Mouse (Mus musculus): ENCODE measurements around the gene Ppp4r3b. TPM values are rescaled to one million over a fixed set of nuclear protein-coding genes. Genes with fewer than 3 reads are reported as not detected.

The Ppp4r3b gene
- total and polyA plus RNA-seq, 3 experiments, result 58.9 to 145 (median 95.7) TPM

GRCm38 (mm10) chr11:29241961-29242360, 69.3 kb downstream of the Ppp4r3b start:
- peaks cover 2 to 7% of the 10 kb centered on the region in 2 experiments; a peak in 3 of 4 replicates for H3K4me1 ChIP-seq (ENCODE audit: control insufficient read depth in 1 of 2, insufficient read depth in 2 of 2, low read length in 2 of 2)
- H3K27me3 ChIP-seq (ENCODE audit: control insufficient read depth in 1 of 2, insufficient read depth in 2 of 2, low read length in 2 of 2), result no peaks in the 10 kb centered on the region
- no peak overlapping the region for H3K9ac ChIP-seq (ENCODE audit: control insufficient read depth, low read depth, low read length, poor library complexity, severe bottlenecking)
- peaks cover 0 to 23% of the 10 kb centered on the region in 2 experiments for H3K36me3 ChIP-seq (ENCODE audit: control insufficient read depth in 1 of 2, insufficient read depth in 2 of 2, low read length in 2 of 2)
- H3K4me3 ChIP-seq (ENCODE audit: control insufficient read depth in 1 of 2, insufficient read depth in 1 of 2, low read depth in 2 of 2, low read length in 2 of 2), result no peak overlapping the region
- TF ChIP-seq ZC3H11A (IDR thresholded peaks at IDR 0.05; ENCODE audit: low read depth, low read length), result no peak
- no peak overlapping the region for H3K27ac ChIP-seq (ENCODE audit: control insufficient read depth, low read depth, low read length)
- peaks cover 3% of the 10 kb centered on the region; the same call in 1 of the 2 replicates for H3K79me2 ChIP-seq (ENCODE audit: control insufficient read depth, insufficient read depth, low read length, poor library complexity)
- no peak for DNase-seq (ENCODE audit: low read depth, low spot score)
- no peaks in the 10 kb centered on the region for H3K9me3 ChIP-seq (replicated peaks; ENCODE audit: insufficient read depth, low read length)

GRCm38 (mm10) chr11:29245988-29246387, 73.3 kb downstream of the Ppp4r3b start:
- H3K9me3 ChIP-seq (replicated peaks; ENCODE audit: insufficient read depth, low read length), result no peaks in the 10 kb centered on the region
- no peaks in the 10 kb centered on the region for H3K27me3 ChIP-seq (ENCODE audit: control insufficient read depth in 1 of 2, insufficient read depth in 2 of 2, low read length in 2 of 2)
- H3K79me2 ChIP-seq (ENCODE audit: control insufficient read depth, insufficient read depth, low read length, poor library complexity), result peaks cover 4% of the 10 kb centered on the region; the same call in 1 of the 2 replicates
- peak overlapping the region; percentile 93 to 96 for H3K4me3 ChIP-seq (ENCODE audit: control insufficient read depth in 1 of 2, insufficient read depth in 1 of 2, low read depth in 2 of 2, low read length in 2 of 2)
- H3K9ac ChIP-seq (ENCODE audit: control insufficient read depth, low read depth, low read length, poor library complexity, severe bottlenecking), result peak overlapping the region; percentile 74
- DNase-seq (ENCODE audit: low read depth, low spot score), result peak; percentile 31
- H3K36me3 ChIP-seq (ENCODE audit: control insufficient read depth in 1 of 2, insufficient read depth in 2 of 2, low read length in 2 of 2), result peaks cover 0 to 25% of the 10 kb centered on the region in 2 experiments; a peak in 3 of 4 replicates
- H3K4me1 ChIP-seq (ENCODE audit: control insufficient read depth in 1 of 2, insufficient read depth in 2 of 2, low read length in 2 of 2), result peaks cover 5 to 7% of the 10 kb centered on the region in 2 experiments; a peak in 2 of 4 replicates
- TF ChIP-seq POLR2AphosphoS5 (IDR thresholded peaks at IDR 0.05; ENCODE audit: borderline replicate concordance, low read depth, low read length) (no peak), TBP (IDR thresholded peaks at IDR 0.05; ENCODE audit: low read depth, low read length) (no peak)
- H3K27ac ChIP-seq (ENCODE audit: control insufficient read depth, low read depth, low read length), result no peak overlapping the region

GRCm38 (mm10) chr11:29246883-29247650, 74.4 kb downstream of the Ppp4r3b start, which contains the start of gene Cfap36:
Cfap36 (minus strand) TSS chr11:29247409.
- Histone ChIP-seq H3K27ac (ENCODE audit: control insufficient read depth, low read depth, low read length) (peak within 1 kb of the TSS; percentile 38), H3K79me2 (ENCODE audit: control insufficient read depth, insufficient read depth, low read length, poor library complexity) (peaks cover 4% of the 10 kb centered on the region; the same call in 1 of the 2 replicates), H3K9ac (ENCODE audit: control insufficient read depth, low read depth, low read length, poor library complexity, severe bottlenecking) (peak within 1 kb of the TSS; percentile 74), H3K27me3 (ENCODE audit: control insufficient read depth in 1 of 2, insufficient read depth in 2 of 2, low read length in 2 of 2) (no peaks in the 10 kb centered on the region), H3K4me3 (ENCODE audit: control insufficient read depth in 1 of 2, insufficient read depth in 1 of 2, low read depth in 2 of 2, low read length in 2 of 2) (peak within 1 kb of the TSS; percentile 93 to 96), H3K9me3 (replicated peaks; ENCODE audit: insufficient read depth, low read length) (no peaks in the 10 kb centered on the region), H3K36me3 (ENCODE audit: control insufficient read depth in 1 of 2, insufficient read depth in 2 of 2, low read length in 2 of 2) (peaks cover 0 to 25% of the 10 kb centered on the region in 2 experiments; a peak in 3 of 4 replicates), H3K4me1 (ENCODE audit: control insufficient read depth in 1 of 2, insufficient read depth in 2 of 2, low read length in 2 of 2) (peaks cover 5 to 7% of the 10 kb centered on the region in 2 experiments; a peak in 2 of 4 replicates)
- DNase-seq (ENCODE audit: low read depth, low spot score), result peak; percentile 99
- TF ChIP-seq MAZ (IDR thresholded peaks at IDR 0.05; ENCODE audit: low read depth, low read length) (peak; percentile 90), HCFC1 (IDR thresholded peaks at IDR 0.05; ENCODE audit: low read depth, low read length) (peak; percentile 83), RAD21 (IDR thresholded peaks at IDR 0.05; ENCODE audit: low read depth, low read length) (no peak), SIN3A (IDR thresholded peaks at IDR 0.05; ENCODE audit: low read length) (peak; percentile 98), ELF1 (IDR thresholded peaks at IDR 0.05; ENCODE audit: low read depth, low read length) (peak; percentile 99), CTCF (IDR thresholded peaks at IDR 0.05 in 2 of 3, conservative IDR thresholded peaks at IDR 0.05 in 1 of 3; ENCODE audit: control insufficient read depth in 1 of 3, insufficient read depth in 1 of 3, low read depth in 2 of 3, low read length in 3 of 3, poor library complexity in 1 of 3, severe bottlenecking in 1 of 3) (no peak), SMC3 (IDR thresholded peaks at IDR 0.05; ENCODE audit: low read depth, low read length) (no peak), MYC (IDR thresholded peaks at IDR 0.05; ENCODE audit: low read depth, low read length) (no peak), USF1 (IDR thresholded peaks at IDR 0.05; ENCODE audit: low read depth, low read length) (no peak), E2F4 (IDR thresholded peaks at IDR 0.05; ENCODE audit: borderline replicate concordance, low read depth, low read length) (no peak), RCOR1 (IDR thresholded peaks at IDR 0.05; ENCODE audit: low read depth, low read length) (no peak), MXI1 (IDR thresholded peaks at IDR 0.05; ENCODE audit: low read depth, low read length) (peak; percentile 85), MAX (IDR thresholded peaks at IDR 0.05; ENCODE audit: low read length) (0 out of 2 replicates have a peak, but pooled peaks have one; percentile 57), NRF1 (IDR thresholded peaks at IDR 0.05; ENCODE audit: insufficient read depth, low read depth, low read length, poor library complexity, severe bottlenecking) (peak; percentile 55; the same call in 1 of the 2 replicates), UBTF (IDR thresholded peaks at IDR 0.05; ENCODE audit: borderline replicate concordance, insufficient read depth, low read depth, low read length) (no peak), TBP (IDR thresholded peaks at IDR 0.05; ENCODE audit: low read depth, low read length) (peak; percentile 69), ETS1 (IDR thresholded peaks at IDR 0.05; ENCODE audit: low read depth, low read length) (no peak), ZC3H11A (IDR thresholded peaks at IDR 0.05; ENCODE audit: low read depth, low read length) (no peak), ZKSCAN1 (IDR thresholded peaks at IDR 0.05; ENCODE audit: low read depth, low read length) (no peak), JUND (IDR thresholded peaks at IDR 0.05; ENCODE audit: low read depth, low read length) (no peak), MAFK (IDR thresholded peaks at IDR 0.05; ENCODE audit: borderline replicate concordance, low read depth, low read length) (no peak), MYB (IDR thresholded peaks at IDR 0.05; ENCODE audit: low read depth, low read length) (peak; percentile 64), GATA1 (IDR thresholded peaks at IDR 0.05; ENCODE audit: low read depth, low read length) (no peak)
